18 mouse cellular contexts compared by ENCODE assay signal in genomic region chr7:37447523-37447922, GRCm38 (mm10).
"Had no signal": no experiment of that assay in that cellular context is flagged by ENCODE, and none has a peak within 500 bp of the region (broad histone marks: within the 10 kb centered on the region; RNA-seq: fewer than 3 reads in every experiment).

No protein-coding gene starts in this region.

- H3K4me3 ChIP-seq: liver, embryonic 13.5 days; liver, embryonic 15.5 days; lung, embryonic 15.5 days; megakaryocyte, embryonic 14.5 days; neural tube, embryonic 12.5 days; stomach, embryonic 15.5 days had no signal

- H3K9ac ChIP-seq: liver, embryonic 13.5 days; liver, embryonic 15.5 days; liver, postnatal 0 days; lung, embryonic 15.5 days; neural tube, embryonic 12.5 days; stomach, embryonic 15.5 days had no signal

- H3K9me3 ChIP-seq: liver, embryonic 15.5 days; lung, embryonic 15.5 days; stomach, embryonic 15.5 days had no signal

- H3K4me1 ChIP-seq: liver, embryonic 13.5 days; liver, embryonic 15.5 days; lung, embryonic 15.5 days; megakaryocyte, embryonic 14.5 days; neural tube, embryonic 12.5 days; stomach, embryonic 15.5 days had no signal

- DNase-seq: liver, embryonic 13.5 days; liver, postnatal 0 days; lung, adult 2 months; lung, postnatal 14 days; lung, postnatal 36 days; right cerebral cortex, postnatal 14 days; thymus, adult 2 months; thymus, postnatal 25 days; thymus, postnatal 4 days had no signal

- ATAC-seq: liver, postnatal 0 days; lung, postnatal 0 days had no signal

- H3K27ac ChIP-seq: liver, embryonic 13.5 days; liver, embryonic 15.5 days; lung, embryonic 15.5 days; macrophage; neural tube, embryonic 12.5 days; stomach, embryonic 15.5 days; stomach, postnatal 0 days had no signal

- H3K4me2 ChIP-seq: liver, embryonic 11.5 days; liver, embryonic 13.5 days; liver, embryonic 15.5 days; lung, embryonic 15.5 days; neural tube, embryonic 12.5 days; stomach, embryonic 15.5 days had no signal

- H3K27me3 ChIP-seq: liver, embryonic 13.5 days; liver, embryonic 15.5 days; lung, embryonic 15.5 days; megakaryocyte, embryonic 14.5 days; neural tube, embryonic 12.5 days; stomach, embryonic 15.5 days had no signal

- H3K36me3 ChIP-seq: liver, embryonic 13.5 days; liver, embryonic 15.5 days; lung, embryonic 15.5 days; neural tube, embryonic 12.5 days; stomach, embryonic 15.5 days had no signal
